ENCODE assay signal across 19 mouse cellular contexts in the genomic region with DNA sequence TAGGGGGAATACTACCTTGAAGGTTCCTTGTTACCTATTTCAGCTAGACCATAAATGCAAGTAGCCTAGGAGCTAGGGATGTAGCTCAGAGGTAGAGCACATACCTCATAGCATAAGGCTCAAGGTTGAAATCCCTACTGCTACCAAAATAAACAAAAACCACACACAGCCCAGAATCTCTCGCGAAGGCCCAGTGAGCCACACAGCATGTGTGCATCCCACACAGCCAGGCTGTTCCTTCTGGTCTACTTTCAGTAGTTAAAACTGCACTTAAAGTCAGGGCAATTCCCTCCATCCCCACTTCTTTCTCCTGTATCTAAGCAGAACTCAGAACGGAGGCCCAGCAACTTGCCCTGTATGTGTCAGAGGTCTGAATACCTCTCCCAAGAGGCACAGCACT.
DNase-seq lines count a peak whose midpoint lies in the region; ATAC-seq and TF ChIP-seq lines count a peak whose summit lies in the region.
"Had no signal": no experiment of that assay in that cellular context is flagged by ENCODE, and none has a peak within 500 bp of the region (broad histone marks: within the 10 kb centered on the region; RNA-seq: fewer than 3 reads in every experiment).

No protein-coding gene starts in this region.

- TF ChIP-seq EP300 in heart, postnatal 0 days (IDR thresholded peaks at IDR 0.05; ENCODE audit: low read depth), result no peak

- no peaks in the 10 kb centered on the region for H3K27me3 ChIP-seq in heart, postnatal 0 days (ENCODE audit: control insufficient read depth, insufficient read depth, low read length)

- ATAC-seq in frontal cortex, adult (ENCODE audit: low TSS enrichment), result peak; percentile 70
- no peak for ATAC-seq in heart, postnatal 0 days (ENCODE audit: insufficient read depth, low read depth)

- no peak overlapping the region for H3K4me3 ChIP-seq in heart, postnatal 0 days (ENCODE audit: low read depth, low read length)
- H3K4me3 ChIP-seq: hindbrain, embryonic 10.5 days had no signal

- DNase-seq in frontal cortex, postnatal 10 days (ENCODE audit: low spot score in 2 of 2), result no peak
- DNase-seq in heart, postnatal 0 days (ENCODE audit: low spot score), result no peak
- DNase-seq in heart, adult 9 months (ENCODE audit: low spot score in 2 of 2), result no peak
- DNase-seq in brain, adult 2 months (ENCODE audit: low read depth, low spot score), result peak; percentile 83
- DNase-seq in right cerebral cortex, postnatal 10 days (ENCODE audit: low spot score in 2 of 2), result peak; percentile 56 to 77
- no peak for DNase-seq in adrenal gland, adult 2 months
- DNase-seq: adrenal gland, postnatal 10 days; B cell, adult 2 months; cerebellum, adult 11-12 months; cerebellum, postnatal 25 days; gastrocnemius, postnatal 25 days; kidney, adult 9 months; kidney, postnatal 36 days; lung, adult 2 months; lung, postnatal 36 days; thymus, postnatal 4 days had no signal

- no peak overlapping the region for H3K4me2 ChIP-seq in heart, postnatal 0 days (ENCODE audit: low read depth, low read length)
- H3K4me2 ChIP-seq: liver, embryonic 11.5 days had no signal

- H3K9me3 ChIP-seq in heart, postnatal 0 days (replicated peaks; ENCODE audit: control insufficient read depth, low read length), result no peaks in the 10 kb centered on the region
- H3K9me3 ChIP-seq: hindbrain, embryonic 10.5 days had no signal

- TF ChIP-seq CTCF in heart, postnatal 0 days (IDR thresholded peaks at IDR 0.05; ENCODE audit: low read depth), result no peak

- H3K9ac ChIP-seq in heart, postnatal 0 days (replicated peaks; ENCODE audit: low read depth, low read length), result no peak overlapping the region

- 0 out of 2 replicates have a peak overlapping the region, but pooled peaks have one; percentile 36 for H3K27ac ChIP-seq in heart, postnatal 0 days (ENCODE audit: low read depth)
- H3K27ac ChIP-seq: hindbrain, embryonic 10.5 days had no signal

- peaks cover 37% of the 10 kb centered on the region for H3K4me1 ChIP-seq in heart, postnatal 0 days (ENCODE audit: control insufficient read depth, insufficient read depth)

- H3K36me3 ChIP-seq in heart, postnatal 0 days (replicated peaks; ENCODE audit: control insufficient read depth, insufficient read depth, low read length), result no peaks in the 10 kb centered on the region
- H3K36me3 ChIP-seq: hindbrain, embryonic 10.5 days had no signal

- WGBS in heart, postnatal 0 days, result 53% methylated on average over 3 of the region's 3 CpGs

Comparison
In these comparisons a context has a peak if more than half of its experiments do, and no peak if none do; other contexts are left out.
1. DNase-seq: peak in brain, adult 2 months (single experiment) and right cerebral cortex, postnatal 10 days (2 of 2); none in frontal cortex, postnatal 10 days (0 of 2), heart, postnatal 0 days (single experiment), heart, adult 9 months (0 of 2) and adrenal gland, adult 2 months (single experiment).